Mouse (Mus musculus) testis, adult 2 months (tissue): ENCODE measurements around the gene March11.

Experiments
- CTCF ChIP-seq: fragments of 200-500 bp; IDR thresholded peaks from 2 replicates; pipeline ENCODE4 v1.5.1; 2012; ENCODE audit warnings: low read depth, mild to moderate bottlenecking, inconsistent platforms, low read length, moderate library complexity; ENCODE audit not compliant: control insufficient read depth, insufficient read depth, insufficient replicate concordance
- POLR2A ChIP-seq: fragments of 200-500 bp; IDR thresholded peaks from 2 replicates; pipeline ENCODE4 v1.6.1; 2012; ENCODE audit warnings: low read depth, mild to moderate bottlenecking, inconsistent platforms, low read length, moderate library complexity; ENCODE audit not compliant: control insufficient read depth

GRCm38 (mm10) chr15:26320402-26320801, 11.6 kb downstream of the March11 start:
- no peak for TF ChIP-seq CTCF
- no peak for TF ChIP-seq POLR2A
